Mouse (Mus musculus): ENCODE results near the gene Hacl1. TPM values are rescaled to one million over a fixed set of nuclear protein-coding genes. Genes with fewer than 3 reads are reported as not detected.

Hacl1 gene
- polyA plus RNA-seq, 1 experiment from 2014 or later, result 8.7 TPM

DNA sequence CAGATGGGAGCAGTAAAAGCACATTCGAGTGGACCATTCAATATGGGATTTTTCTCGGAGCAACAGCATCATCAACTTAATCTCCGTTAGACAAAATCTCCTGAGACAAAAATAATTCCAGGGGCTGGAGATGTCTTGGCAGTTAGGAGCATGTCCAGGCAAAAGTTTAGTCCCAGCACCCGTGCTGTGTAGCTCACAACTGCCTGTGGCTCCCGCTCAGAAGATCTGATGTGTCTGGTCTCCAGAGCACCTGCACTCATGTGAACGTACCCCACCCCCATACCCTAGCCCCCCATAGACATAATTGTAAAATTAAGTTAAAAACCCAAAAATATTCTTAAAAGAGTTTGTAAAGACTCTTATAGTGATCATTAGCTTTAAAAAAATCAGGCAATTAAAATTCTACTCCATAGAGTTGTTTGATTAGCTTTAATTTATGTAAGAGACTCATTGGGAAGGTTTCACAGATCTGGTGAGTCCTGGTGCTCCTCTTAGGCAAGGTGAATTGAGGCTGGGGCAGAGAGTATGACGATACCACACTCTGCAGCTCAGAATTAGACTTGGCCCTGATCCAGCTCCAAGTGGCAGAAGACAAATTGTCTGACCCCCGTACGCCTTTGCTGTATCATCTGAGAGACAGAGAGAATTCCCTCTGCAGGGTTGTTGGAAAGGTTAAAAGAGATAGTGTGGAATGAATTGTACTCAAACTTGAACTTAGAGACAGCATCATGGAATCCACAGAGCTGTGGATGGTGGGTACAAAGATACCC is 62.9 kb downstream of the Hacl1 start:
- no peak overlapping the region for H3K27ac ChIP-seq (replicated peaks)
- H3K9ac ChIP-seq (replicated peaks), result no peak overlapping the region
- WGBS, result 70% methylated on average over 9 of the region's 9 CpGs
- H3K4me3 ChIP-seq, result no peak overlapping the region
- no peaks in the 10 kb centered on the region for H3K9me3 ChIP-seq
- no peaks in the 10 kb centered on the region for H3K36me3 ChIP-seq
- no peaks in the 10 kb centered on the region for H3K27me3 ChIP-seq
- H3K4me1 ChIP-seq, result no peaks in the 10 kb centered on the region
- no peak overlapping the region for H3K4me2 ChIP-seq (replicated peaks)
- no peak for ATAC-seq (ENCODE audit: low FRiP score, low read depth)

DNA sequence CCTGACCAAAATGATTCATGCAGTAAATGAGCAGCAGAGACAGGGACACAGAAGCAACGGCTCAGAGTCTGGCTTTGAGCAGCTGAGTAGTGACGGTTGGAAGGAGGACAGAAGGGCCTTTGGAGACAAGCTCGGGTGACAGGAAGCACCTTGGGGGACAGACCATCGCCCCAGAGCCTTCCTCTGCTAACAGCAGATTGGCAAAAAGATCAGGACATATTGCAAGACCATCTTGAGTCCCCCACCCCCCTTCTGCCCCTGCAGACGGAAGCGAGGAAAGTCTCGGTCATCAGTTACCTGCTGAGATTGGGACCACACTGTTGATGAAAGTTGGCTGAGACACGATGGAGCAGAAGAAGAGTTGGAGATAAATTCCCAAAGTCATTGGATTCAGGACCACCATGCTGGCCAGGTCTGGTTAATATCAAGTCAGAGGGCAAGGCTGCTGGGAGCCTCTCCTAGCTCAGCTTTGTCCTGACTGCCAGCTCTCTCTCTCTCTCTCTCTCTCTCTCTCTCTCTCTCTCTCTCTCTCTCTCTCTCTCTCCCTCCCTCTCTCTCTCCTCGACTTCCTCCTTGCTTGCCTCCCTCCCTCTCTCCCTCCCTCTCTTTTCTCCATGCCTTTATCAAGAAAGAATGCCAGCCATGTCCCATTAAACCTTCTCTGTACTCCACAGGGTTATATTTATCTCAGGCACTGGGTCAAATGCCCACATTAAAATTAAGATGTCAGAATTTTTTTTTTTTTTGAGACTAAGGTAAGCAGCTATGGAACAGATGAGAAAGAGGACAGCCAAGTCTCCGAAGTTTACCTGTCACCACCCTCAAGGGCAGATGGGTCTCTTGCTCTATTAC is 64.0 kb downstream of the Hacl1 start:
- Histone ChIP-seq H3K36me3 (no peaks in the 10 kb centered on the region), H3K4me3 (no peak overlapping the region), H3K27ac (replicated peaks) (no peak overlapping the region), H3K9ac (replicated peaks) (no peak overlapping the region), H3K9me3 (no peaks in the 10 kb centered on the region), H3K4me2 (replicated peaks) (no peak overlapping the region), H3K4me1 (no peaks in the 10 kb centered on the region), H3K27me3 (no peaks in the 10 kb centered on the region)
- ATAC-seq (ENCODE audit: low FRiP score, low read depth), result no peak
- 73% methylated on average over 10 of the region's 10 CpGs for WGBS

DNA sequence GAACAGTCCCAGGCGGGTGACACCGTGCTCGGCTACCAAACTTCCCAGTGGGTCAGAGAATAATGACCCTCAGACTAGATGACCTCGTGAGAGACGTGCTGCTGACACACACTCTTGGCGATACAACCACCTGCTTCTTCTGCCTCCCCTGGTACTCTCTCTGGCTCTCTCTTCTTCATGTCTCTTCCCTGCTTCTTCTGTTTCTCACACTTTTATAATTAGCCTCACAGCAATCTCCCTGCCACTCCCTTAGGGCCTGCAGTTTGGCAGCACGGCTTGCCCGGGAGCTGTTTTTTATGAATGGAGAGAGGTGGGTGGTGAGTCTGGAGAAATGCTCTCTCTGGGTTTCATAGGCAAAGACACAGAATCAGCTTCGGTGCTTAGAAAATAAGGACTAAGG is 65.2 kb downstream of the Hacl1 start:
- H3K9ac ChIP-seq (replicated peaks), result no peak overlapping the region
- H3K4me2 ChIP-seq (replicated peaks), result no peak overlapping the region
- 90% methylated on average over 9 of the region's 9 CpGs for WGBS
- H3K4me1 ChIP-seq, result no peaks in the 10 kb centered on the region
- no peak overlapping the region for H3K4me3 ChIP-seq
- no peak overlapping the region for H3K27ac ChIP-seq (replicated peaks)
- H3K36me3 ChIP-seq, result no peaks in the 10 kb centered on the region
- no peak for ATAC-seq (ENCODE audit: low FRiP score, low read depth)
- H3K9me3 ChIP-seq, result no peaks in the 10 kb centered on the region
- no peaks in the 10 kb centered on the region for H3K27me3 ChIP-seq

DNA sequence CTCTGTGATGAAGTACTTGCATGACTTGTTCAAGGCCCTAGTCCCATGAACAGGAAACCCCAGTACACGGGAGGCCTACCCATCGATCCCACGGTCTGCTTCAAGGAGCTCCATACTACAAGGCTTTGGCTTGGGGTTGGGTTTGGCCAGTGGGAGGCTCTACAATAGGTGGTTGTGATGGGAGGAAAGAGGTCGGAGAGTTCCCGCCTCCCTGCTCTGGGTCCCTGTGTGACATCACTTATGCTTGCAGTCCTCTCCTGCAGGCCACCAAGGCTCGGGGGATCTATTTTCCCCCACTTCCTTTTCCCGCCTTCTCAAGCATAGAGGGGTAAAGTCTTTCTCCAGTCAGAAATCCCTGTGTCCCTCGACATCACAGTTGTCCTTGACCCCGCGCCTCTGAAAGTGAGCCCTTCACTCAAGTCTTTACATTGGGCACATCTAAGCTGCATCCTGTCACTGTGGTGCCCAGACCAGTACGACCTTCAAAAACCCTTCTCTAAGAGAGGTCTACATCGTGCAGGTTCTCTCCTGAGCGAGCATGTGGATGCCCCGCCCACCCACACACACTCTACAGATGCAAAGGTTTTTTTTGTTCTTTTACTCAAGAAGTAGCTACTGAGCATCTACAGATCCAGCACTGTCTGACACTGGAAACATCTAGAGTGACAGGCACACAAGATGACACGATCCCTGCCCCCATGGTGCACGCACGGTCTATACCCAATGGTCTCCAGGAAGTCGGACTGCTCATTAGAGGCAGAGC is 66.0 kb downstream of the Hacl1 start:
- 93% methylated on average over 18 of the region's 18 CpGs for WGBS

DNA sequence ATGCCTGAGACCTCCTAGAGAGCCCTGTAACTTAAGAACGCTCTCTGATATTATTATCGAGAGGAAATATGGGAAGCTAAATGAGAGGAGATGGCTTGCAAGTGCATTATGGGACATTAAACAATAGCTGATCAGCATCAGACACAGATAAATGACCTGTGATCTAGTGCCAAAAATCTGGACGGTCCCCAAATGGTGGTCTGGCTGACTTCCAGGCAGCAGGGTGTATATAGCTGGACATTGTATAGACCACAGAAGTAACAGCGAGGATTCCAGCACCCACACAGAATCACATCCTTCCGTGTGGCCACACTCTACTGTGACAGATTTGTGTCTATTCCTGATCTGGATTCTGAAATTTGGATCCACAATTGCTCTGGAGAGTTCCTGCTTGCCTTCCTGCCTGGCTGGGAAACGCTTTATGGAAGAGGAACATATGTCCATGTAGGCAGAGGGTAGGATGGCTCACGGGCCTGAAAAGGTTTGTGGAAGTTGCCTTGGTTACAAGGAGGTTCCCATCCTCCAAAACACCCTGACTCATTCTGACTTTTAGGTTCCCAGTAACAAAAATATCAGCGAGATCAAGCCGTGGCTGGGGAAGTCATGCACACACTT is 68.4 kb downstream of the Hacl1 start:
- no peak for ATAC-seq (ENCODE audit: low FRiP score, low read depth)
- Histone ChIP-seq H3K9ac (replicated peaks) (no peak overlapping the region), H3K4me3 (no peak overlapping the region), H3K4me2 (replicated peaks) (no peak overlapping the region), H3K36me3 (no peaks in the 10 kb centered on the region), H3K27me3 (no peaks in the 10 kb centered on the region), H3K4me1 (no peaks in the 10 kb centered on the region; the same call in 1 of the 2 replicates), H3K9me3 (no peaks in the 10 kb centered on the region), H3K27ac (replicated peaks) (no peak overlapping the region)
- 88% methylated on average over 9 of the region's 9 CpGs for WGBS

More for the DNA sequence above, 66.0 kb downstream of the Hacl1 start:
- ATAC-seq (ENCODE audit: low FRiP score, low read depth), result no peak
- H3K36me3 ChIP-seq, result no peaks in the 10 kb centered on the region
- no peaks in the 10 kb centered on the region for H3K4me1 ChIP-seq
- H3K4me2 ChIP-seq (replicated peaks), result no peak overlapping the region
- H3K27ac ChIP-seq (replicated peaks), result no peak overlapping the region
- H3K9me3 ChIP-seq, result no peaks in the 10 kb centered on the region
- H3K9ac ChIP-seq (replicated peaks), result no peak overlapping the region
- H3K27me3 ChIP-seq, result no peaks in the 10 kb centered on the region
- H3K4me3 ChIP-seq, result no peak overlapping the region

DNA sequence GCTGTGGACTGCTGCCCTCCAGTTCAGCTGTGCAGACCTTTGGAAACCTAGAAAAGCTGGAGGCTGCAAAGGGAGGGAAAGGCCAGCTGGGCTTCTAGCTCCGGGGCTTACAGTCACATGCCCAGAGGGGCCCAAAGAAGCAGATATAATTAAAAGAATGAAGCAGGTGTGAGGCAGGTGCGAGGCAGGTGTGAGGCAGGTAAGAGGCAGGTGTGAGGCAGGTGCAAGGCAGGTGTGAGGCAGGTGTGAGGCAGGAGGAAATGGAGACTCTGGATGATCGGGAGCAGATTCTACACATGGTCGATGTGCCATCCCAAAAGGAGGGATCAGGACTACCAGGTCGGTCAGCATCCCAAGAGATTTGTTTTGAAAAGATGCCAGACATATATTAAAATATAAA is 69.7 kb downstream of the Hacl1 start:
- ATAC-seq (ENCODE audit: low FRiP score, low read depth), result no peak
- Histone ChIP-seq H3K4me2 (replicated peaks) (no peak overlapping the region), H3K9me3 (no peaks in the 10 kb centered on the region), H3K4me1 (no peaks in the 10 kb centered on the region; the same call in 1 of the 2 replicates), H3K4me3 (no peak overlapping the region), H3K27ac (replicated peaks) (no peak overlapping the region), H3K27me3 (no peaks in the 10 kb centered on the region), H3K36me3 (no peaks in the 10 kb centered on the region), H3K9ac (replicated peaks) (no peak overlapping the region)
- WGBS, result 87% methylated on average over 5 of the region's 5 CpGs

DNA sequence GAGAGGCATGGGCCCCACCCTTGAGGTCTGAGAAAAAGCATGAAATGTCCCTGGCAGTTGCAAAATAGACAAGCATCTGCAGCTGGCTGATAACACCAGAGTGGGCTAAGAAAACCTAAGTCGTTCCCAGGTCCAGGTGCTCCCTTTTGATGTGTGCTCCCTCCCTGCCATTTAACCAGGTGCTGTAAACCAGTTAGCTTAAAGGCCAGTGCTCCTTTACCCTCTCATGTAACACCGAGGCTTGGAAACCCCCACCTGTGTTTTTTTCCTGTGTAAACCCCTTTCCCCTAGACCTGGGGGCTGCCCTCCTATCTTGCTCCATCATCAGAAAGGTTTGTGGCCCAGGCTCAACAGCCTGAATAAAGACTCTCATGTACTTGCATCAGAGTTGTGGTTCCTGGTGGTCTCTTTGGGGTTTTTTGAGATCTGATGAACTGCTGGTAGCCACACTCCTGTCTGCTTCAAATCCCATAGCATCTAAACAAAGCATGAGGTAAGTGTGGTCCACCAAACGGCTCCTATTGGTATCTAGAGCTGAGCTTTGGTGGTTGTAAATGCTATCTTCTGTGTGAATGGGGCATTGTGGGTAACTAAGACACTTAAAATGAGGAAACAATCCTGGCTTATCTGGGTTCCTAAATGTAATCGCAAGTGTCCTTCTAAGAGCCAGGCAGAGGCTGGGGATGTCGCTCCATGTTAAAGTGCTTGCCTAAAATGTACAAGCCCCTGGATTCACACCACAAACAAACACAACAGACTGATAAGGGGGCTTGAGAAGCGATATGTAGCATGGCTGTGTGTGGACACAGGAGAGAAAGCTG is 70.7 kb downstream of the Hacl1 start:
- H3K27me3 ChIP-seq, result no peaks in the 10 kb centered on the region
- no peak overlapping the region for H3K4me2 ChIP-seq (replicated peaks)
- WGBS, result 84% methylated on average over 6 of the region's 6 CpGs
- H3K4me3 ChIP-seq, result no peak overlapping the region
- no peak for ATAC-seq (ENCODE audit: low FRiP score, low read depth)
- no peaks in the 10 kb centered on the region for H3K36me3 ChIP-seq
- H3K27ac ChIP-seq (replicated peaks), result no peak overlapping the region
- H3K4me1 ChIP-seq, result no peaks in the 10 kb centered on the region; the same call in 1 of the 2 replicates
- no peaks in the 10 kb centered on the region for H3K9me3 ChIP-seq
- H3K9ac ChIP-seq (replicated peaks), result no peak overlapping the region

DNA sequence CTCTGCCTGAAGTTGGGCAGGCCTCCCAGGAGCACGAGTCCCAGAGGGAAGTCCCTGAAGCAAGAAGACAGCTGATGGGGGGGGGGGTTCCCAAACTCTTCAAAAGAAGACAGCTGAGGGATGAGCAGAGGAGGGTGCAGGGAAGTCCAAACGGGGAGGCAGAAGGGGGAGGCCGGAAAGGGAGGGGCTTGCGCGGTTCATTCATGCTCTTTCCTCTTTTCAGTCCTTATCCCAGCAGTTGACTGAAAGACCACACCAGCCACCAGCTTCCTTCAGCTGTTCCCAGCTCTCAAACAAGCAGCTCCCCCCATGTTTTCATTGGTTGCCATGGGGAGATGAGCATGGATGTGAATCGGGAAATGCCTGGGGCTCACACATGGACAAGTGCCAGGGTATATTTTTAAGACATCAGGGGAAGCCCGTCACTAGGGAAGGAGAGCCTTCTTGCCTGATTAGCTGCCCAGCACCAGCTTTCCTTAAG is 71.9 kb downstream of the Hacl1 start:
- H3K27ac ChIP-seq (replicated peaks), result no peak overlapping the region
- no peaks in the 10 kb centered on the region for H3K27me3 ChIP-seq
- H3K4me1 ChIP-seq, result peaks cover 6% of the 10 kb centered on the region
- no peaks in the 10 kb centered on the region for H3K36me3 ChIP-seq
- H3K9me3 ChIP-seq, result no peaks in the 10 kb centered on the region
- H3K4me3 ChIP-seq, result no peak overlapping the region
- ATAC-seq (ENCODE audit: low FRiP score, low read depth), result no peak
- H3K4me2 ChIP-seq (replicated peaks), result no peak overlapping the region
- no peak overlapping the region for H3K9ac ChIP-seq (replicated peaks)
- 68% methylated on average over 7 of the region's 7 CpGs for WGBS

DNA sequence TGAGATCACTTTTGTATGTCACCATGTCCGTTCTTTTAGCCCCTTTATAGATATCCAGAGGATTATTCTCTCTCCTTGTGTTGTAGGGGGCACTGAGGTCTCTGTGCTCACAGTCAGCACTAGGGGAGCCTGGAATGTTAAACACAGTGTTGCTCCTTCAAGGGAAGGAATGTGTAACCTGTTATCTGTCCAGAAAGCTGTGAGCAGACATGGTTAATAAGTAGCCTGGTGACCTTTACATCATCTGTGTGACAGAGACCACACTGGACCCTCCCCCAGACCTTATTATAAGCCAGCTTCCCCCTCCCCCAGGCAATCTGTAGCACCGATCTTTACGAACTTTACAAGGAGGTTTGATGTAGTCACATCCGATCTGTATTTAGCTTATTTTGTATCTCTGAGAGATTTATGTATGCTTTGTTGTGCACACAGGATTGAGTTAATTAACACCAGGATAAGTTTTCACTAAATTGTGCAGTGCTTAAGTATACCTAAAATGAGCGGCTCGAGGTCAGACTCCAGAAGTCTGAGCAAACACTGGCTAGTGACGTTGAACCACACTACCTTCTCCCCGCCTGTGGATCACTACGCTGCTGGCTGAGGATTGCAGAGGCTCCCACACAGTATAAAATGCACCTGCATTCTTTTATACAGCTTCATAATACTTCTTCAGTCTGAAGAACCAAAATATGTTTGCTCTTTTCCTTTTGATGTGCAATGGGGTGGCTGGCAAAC is 75.4 kb downstream of the Hacl1 start:
- no peak overlapping the region for H3K4me2 ChIP-seq (replicated peaks)
- no peaks in the 10 kb centered on the region for H3K9me3 ChIP-seq
- ATAC-seq (ENCODE audit: low FRiP score, low read depth), result no peak
- 77% methylated on average over 9 of the region's 9 CpGs for WGBS
- H3K36me3 ChIP-seq, result no peaks in the 10 kb centered on the region
- no peaks in the 10 kb centered on the region for H3K27me3 ChIP-seq
- no peak overlapping the region for H3K4me3 ChIP-seq
- H3K4me1 ChIP-seq, result peaks cover 6% of the 10 kb centered on the region
- no peak overlapping the region for H3K27ac ChIP-seq (replicated peaks)
- H3K9ac ChIP-seq (replicated peaks), result no peak overlapping the region

DNA sequence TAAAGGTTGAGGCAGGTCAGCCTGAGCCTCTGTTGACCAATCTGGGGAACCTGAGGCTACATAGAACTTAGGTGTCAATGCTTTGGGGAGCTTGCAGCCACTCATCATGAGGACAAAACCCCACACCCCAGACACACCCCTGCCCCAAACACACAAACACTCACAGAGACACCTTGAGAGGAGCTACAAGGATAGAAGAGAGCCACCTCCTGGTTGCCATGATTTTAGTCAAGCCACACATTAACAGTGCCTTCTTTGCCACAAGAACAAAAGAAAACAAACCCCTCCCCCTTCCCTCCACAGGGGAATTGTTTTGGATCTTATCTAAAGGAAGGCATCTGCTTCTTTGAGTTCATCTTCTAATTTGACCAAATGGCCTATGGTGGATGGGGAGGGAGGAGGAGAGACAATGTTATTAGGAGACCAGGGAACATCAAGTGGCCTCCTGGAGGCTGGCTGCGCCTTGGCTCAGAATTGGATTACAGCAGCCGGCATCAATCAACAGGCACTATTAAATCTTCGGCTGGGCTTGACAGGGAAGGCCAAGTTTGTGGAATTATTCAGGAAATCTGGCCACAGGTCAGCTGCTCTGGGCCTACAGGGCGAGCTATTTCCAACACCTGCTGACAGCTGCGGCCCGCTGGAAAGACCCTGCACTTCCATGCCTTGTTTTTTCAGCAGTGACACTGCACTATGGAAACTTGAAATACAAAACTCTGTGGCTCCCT is 76.5 kb downstream of the Hacl1 start:
- WGBS, result 42% methylated on average over 6 of the region's 6 CpGs

More for the DNA sequence above, 76.5 kb downstream of the Hacl1 start:
- Histone ChIP-seq H3K36me3 (no peaks in the 10 kb centered on the region), H3K9ac (replicated peaks) (no peak overlapping the region), H3K4me3 (no peak overlapping the region), H3K9me3 (no peaks in the 10 kb centered on the region), H3K4me2 (replicated peaks) (no peak overlapping the region), H3K4me1 (peaks cover 6% of the 10 kb centered on the region), H3K27ac (replicated peaks) (no peak overlapping the region), H3K27me3 (no peaks in the 10 kb centered on the region)
- ATAC-seq (ENCODE audit: low FRiP score, low read depth), result no peak

All from midbrain, embryonic 12.5 days (tissue).